Mouse (Mus musculus) liver, adult 2 months (tissue): ENCODE results near the gene Babam2. TPM values are rescaled to one million over a fixed set of nuclear protein-coding genes. Genes with fewer than 3 reads are reported as not detected.
A peak's percentile ranks its signal among the peaks of the same experiment; 100 is the strongest.

ENCODE experiments used
- DNase-seq: peaks from one replicate; pipeline ENCODE4 v3.0.0-alpha.2; 2011; ENCODE audit warnings: low read depth, low spot score; ENCODE audit errors: extremely low read depth
- H3K27ac ChIP-seq: fragments of 200-500 bp; replicated peaks from 2 replicates; pipeline ENCODE4 v1.5.1; 2012; ENCODE audit warnings: low read depth, mild to moderate bottlenecking, control low read depth, inconsistent platforms, low read length; ENCODE audit not compliant: insufficient read depth
- H3K27me3 ChIP-seq: fragments of 200-500 bp; 2 replicates; pipeline ENCODE4 v1.6.1; 2012; ENCODE audit warnings: mild to moderate bottlenecking, moderate library complexity, low read length, inconsistent platforms; ENCODE audit not compliant: control insufficient read depth, insufficient read depth
- H3K36me3 ChIP-seq: fragments of 200-500 bp; 2 replicates; pipeline ENCODE4 v1.6.1; 2012; ENCODE audit warnings: low read length, inconsistent platforms; ENCODE audit not compliant: control insufficient read depth, insufficient read depth
- H3K4me1 ChIP-seq: fragments of 200-500 bp; 2 replicates; pipeline ENCODE4 v1.6.1; 2011; ENCODE audit warnings: low read length; ENCODE audit not compliant: control insufficient read depth, insufficient read depth
- H3K4me3 ChIP-seq: fragments of 200-500 bp; 2 replicates; pipeline ENCODE4 v1.5.1; 2011; ENCODE audit warnings: low read depth, mild to moderate bottlenecking, control low read depth, low read length, moderate library complexity; ENCODE audit not compliant: insufficient read depth
- H3K79me2 ChIP-seq: fragments of 200-500 bp; 2 replicates; pipeline ENCODE4 v1.6.1; 2012; ENCODE audit warnings: inconsistent platforms, mild to moderate bottlenecking, low read length, moderate library complexity; ENCODE audit not compliant: control insufficient read depth, insufficient read depth
- H3K9ac ChIP-seq: fragments of 200-500 bp; 2 replicates; pipeline ENCODE4 v1.6.1; 2012; ENCODE audit warnings: low read depth, mild to moderate bottlenecking, control low read depth, inconsistent platforms, low read length
- CTCF ChIP-seq: fragments of 200-500 bp; IDR thresholded peaks from 2 replicates; pipeline ENCODE4 v1.5.1; 2011; ENCODE audit warnings: low read depth, low read length, control low read depth
- POLR2A ChIP-seq: fragments of 200-500 bp; IDR thresholded peaks from 2 replicates; pipeline ENCODE4 v1.6.1; 2011; ENCODE audit warnings: low read length, control low read depth; ENCODE audit not compliant: insufficient read depth; ENCODE audit errors: extremely low read depth
- WGBS: fragments of 180-500 bp; shearing (Covaris S2); methylation state at CpG from one replicate; pipeline ENCODE4 v1.1.7; 2018; 5-methylcytosine and 5-hydroxymethylcytosine counted together
- polyA plus RNA-seq: library from polyadenylated mRNA; depleted of rRNA; stranded (reverse); fragments of >200 nt; gene quantifications from 2 replicates; pipeline ENCODE4 v1.2.3, GENCODE M21; 2012
- total RNA-seq: library from RNA; depleted of rRNA; stranded (reverse); fragments of >200 nt; gene quantifications from 2 replicates; pipeline ENCODE4 v1.2.3, GENCODE M21; 2014

The Babam2 gene
- total and polyA plus RNA-seq, 2 experiments, result 18.9 to 20.1 TPM

- no peak overlapping the region for H3K9ac ChIP-seq
- WGBS, result 70% methylated on average over 8 of the region's 8 CpGs
- 0 out of 2 replicates have a peak overlapping the region, but pooled peaks have one; percentile 26 for H3K27ac ChIP-seq
- no peak overlapping the region for H3K4me3 ChIP-seq
- no peak for TF ChIP-seq POLR2A
- no peak for TF ChIP-seq CTCF
- peak; percentile 22 for DNase-seq
- no peaks in the 10 kb centered on the region for H3K79me2 ChIP-seq
- H3K4me1 ChIP-seq, result peaks cover 3% of the 10 kb centered on the region; the same call in 1 of the 2 replicates
- H3K27me3 ChIP-seq, result no peaks in the 10 kb centered on the region
- no peaks in the 10 kb centered on the region for H3K36me3 ChIP-seq
These were observed 178.9 kb downstream of the Babam2 start for GRCm38 (mm10) chr5:31876216-31876974.

DNA sequence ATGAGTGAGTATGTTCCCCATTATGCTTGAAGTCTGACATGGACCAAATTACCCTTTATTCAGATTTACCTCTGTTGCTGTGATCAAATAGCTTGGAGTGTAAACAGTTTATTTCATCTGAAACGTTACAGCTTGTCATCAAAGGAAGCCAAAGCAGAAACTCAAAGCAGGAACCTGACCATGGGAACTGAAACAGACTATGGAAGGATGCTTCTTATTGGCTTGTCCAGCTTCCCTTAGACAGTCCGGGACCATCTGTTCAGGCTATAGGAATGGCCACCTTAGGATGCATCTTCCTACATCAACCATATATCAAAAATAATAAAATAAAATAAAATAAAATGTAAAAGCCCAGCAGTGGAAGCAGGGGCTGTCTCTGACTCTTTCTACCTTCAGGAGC lies 183.0 kb downstream of the Babam2 start:
- Histone ChIP-seq H3K27ac (no peak overlapping the region), H3K9ac (no peak overlapping the region), H3K4me3 (no peak overlapping the region), H3K36me3 (no peaks in the 10 kb centered on the region), H3K27me3 (no peaks in the 10 kb centered on the region), H3K79me2 (no peaks in the 10 kb centered on the region), H3K4me1 (peaks cover 3% of the 10 kb centered on the region; the same call in 1 of the 2 replicates)
- WGBS, result 65% methylated on average over 2 of the region's 2 CpGs
- TF ChIP-seq POLR2A (no peak), CTCF (no peak)
- DNase-seq, result no peak

GRCm38 (mm10) chr5:31882297-31882696 lies 184.8 kb downstream of the Babam2 start:
- 70% methylated on average over 3 of the region's 3 CpGs for WGBS
- Histone ChIP-seq H3K36me3 (no peaks in the 10 kb centered on the region), H3K4me1 (peaks cover 2% of the 10 kb centered on the region; the same call in 1 of the 2 replicates), H3K4me3 (no peak overlapping the region), H3K27ac (no peak overlapping the region), H3K79me2 (no peaks in the 10 kb centered on the region), H3K9ac (no peak overlapping the region), H3K27me3 (no peaks in the 10 kb centered on the region)
- TF ChIP-seq CTCF (no peak), POLR2A (no peak)
- no peak for DNase-seq

DNA sequence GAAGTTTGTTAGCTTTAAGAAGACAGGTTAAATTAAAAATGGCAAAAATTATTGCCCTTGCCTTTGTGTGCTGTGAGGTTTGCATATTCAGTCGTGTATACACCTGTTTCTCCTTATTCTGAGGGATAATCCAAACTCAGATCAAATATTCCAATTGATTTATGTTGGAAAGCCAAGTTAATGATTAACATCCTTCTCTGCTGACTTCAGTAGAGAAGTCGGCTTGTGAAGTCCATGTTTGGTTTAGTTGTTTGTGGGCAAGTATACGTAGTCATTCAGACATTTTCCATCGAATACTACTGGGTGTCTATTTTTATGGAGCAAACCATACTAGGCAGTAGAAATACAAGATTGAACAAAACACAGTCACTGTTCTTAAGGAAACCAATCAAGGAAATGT lies 187.5 kb downstream of the Babam2 start:
- Histone ChIP-seq H3K36me3 (no peaks in the 10 kb centered on the region), H3K4me1 (no peaks in the 10 kb centered on the region; the same call in 1 of the 2 replicates), H3K4me3 (no peak overlapping the region), H3K27me3 (no peaks in the 10 kb centered on the region), H3K27ac (no peak overlapping the region), H3K79me2 (no peaks in the 10 kb centered on the region), H3K9ac (no peak overlapping the region)
- no peak for TF ChIP-seq CTCF
- TF ChIP-seq POLR2A, result no peak
- peak; percentile 91 for DNase-seq
- 23% methylated on average over 4 of the region's 4 CpGs for WGBS

DNA sequence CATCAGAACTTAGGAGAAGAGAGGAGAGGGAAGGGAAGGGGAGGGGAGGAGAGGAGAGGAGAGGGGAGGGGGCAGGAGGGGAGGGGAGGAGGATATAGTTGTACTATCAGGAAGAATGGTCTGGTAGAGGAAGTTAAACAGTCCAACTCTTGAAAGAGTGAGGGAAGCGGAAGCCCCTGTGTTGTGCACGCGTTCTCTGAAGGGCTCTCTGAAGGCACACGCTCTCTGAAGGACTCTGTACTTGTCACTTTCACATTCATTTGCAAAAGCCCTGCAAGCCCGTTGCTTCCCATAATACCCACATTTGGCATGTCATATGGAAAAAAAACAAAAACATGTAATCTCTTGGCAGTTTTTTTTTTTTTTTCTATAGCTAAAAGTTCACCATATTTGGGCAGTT lies 190.1 kb downstream of the Babam2 start:
- H3K27me3 ChIP-seq, result no peaks in the 10 kb centered on the region
- no peaks in the 10 kb centered on the region for H3K79me2 ChIP-seq
- no peak overlapping the region for H3K27ac ChIP-seq
- peak; percentile 20 for DNase-seq
- H3K4me3 ChIP-seq, result no peak overlapping the region
- WGBS, result 82% methylated on average over 5 of the region's 5 CpGs
- H3K36me3 ChIP-seq, result no peaks in the 10 kb centered on the region
- H3K4me1 ChIP-seq, result no peaks in the 10 kb centered on the region
- no peak overlapping the region for H3K9ac ChIP-seq
- TF ChIP-seq POLR2A (no peak), CTCF (no peak)

DNA sequence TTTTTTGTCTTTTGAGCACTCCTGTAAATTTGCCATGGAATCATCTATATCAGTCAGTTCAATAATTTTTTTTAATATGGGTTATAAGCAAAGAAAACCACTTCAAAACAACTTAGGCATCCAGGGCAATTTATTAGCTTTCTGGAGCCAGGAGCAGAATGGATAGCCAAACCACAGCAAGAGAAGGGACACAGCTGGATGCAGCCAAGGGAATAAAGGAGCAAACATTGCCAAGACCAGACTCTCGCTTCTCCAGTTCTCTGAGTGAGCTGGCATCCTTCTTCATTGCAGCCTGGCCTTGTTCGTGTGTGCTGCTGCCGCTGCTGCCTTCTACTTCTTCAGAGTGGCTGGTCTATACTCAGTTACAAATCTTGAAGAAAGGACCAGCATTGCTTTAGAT lies 190.9 kb downstream of the Babam2 start:
- Histone ChIP-seq H3K4me3 (no peak overlapping the region), H3K36me3 (no peaks in the 10 kb centered on the region), H3K27me3 (no peaks in the 10 kb centered on the region), H3K79me2 (no peaks in the 10 kb centered on the region), H3K9ac (no peak overlapping the region), H3K4me1 (no peaks in the 10 kb centered on the region), H3K27ac (no peak overlapping the region)
- DNase-seq, result no peak
- 97% methylated on average over 3 of the region's 3 CpGs for WGBS
- no peak for TF ChIP-seq CTCF
- TF ChIP-seq POLR2A, result no peak
